Mouse (Mus musculus): ENCODE results near the gene Tmem168. TPM values are rescaled to one million over a fixed set of nuclear protein-coding genes. Genes with fewer than 3 reads are reported as not detected.

The Tmem168 gene
- total RNA-seq, 2 experiments from 2014 or later, result 15.5 to 17.7 TPM

GRCm38 (mm10) chr6:13586154-13586553 lies 21.7 kb downstream of the Tmem168 start:
- DNase-seq, result no peak

GRCm38 (mm10) chr6:13584788-13585187 lies 23.1 kb downstream of the Tmem168 start:
- DNase-seq, result no peak

- DNase-seq, result no peak
Measured at GRCm38 (mm10) chr6:13582075-13582474, 25.8 kb downstream of the Tmem168 start.

GRCm38 (mm10) chr6:13565734-13566133 lies 42.2 kb downstream of the Tmem168 start:
- peak in 1 of 2 experiments; percentile 28 for DNase-seq

GRCm38 (mm10) chr6:13555266-13555665 lies 52.6 kb downstream of the Tmem168 start:
- DNase-seq, result no peak

- no peak for DNase-seq
Measured at GRCm38 (mm10) chr6:13541761-13542160, 66.1 kb downstream of the Tmem168 start.

- no peak for DNase-seq
Measured at GRCm38 (mm10) chr6:13537275-13537964, 70.5 kb downstream of the Tmem168 start.

Other genes starting within 250 kb of the Tmem168 start
- gene Bmt2, start 69.9 kb upstream of the Tmem168 start, total RNA-seq (2021), result 1 to 10 TPM; 9.3 to 9.8 TPM
- gene Gpr85, start 231.8 kb upstream of the Tmem168 start, total RNA-seq (2021), result under 1 TPM in 1 of 2 experiments, not detected in 1; 0.32 TPM

Data from heart, adult 18-20 months (tissue).